Mouse (Mus musculus): ENCODE measurements at regions not wholly inside any gene's neighbourhood (a gene's known extent, or its start where the extent isn't known, plus 50 kb on each side); places are given as distances from the start of the nearest gene placed in this dataset.
A peak's percentile ranks its signal among the peaks of the same experiment; 100 is the strongest.

GRCm38 (mm10) chr17:47140241-47140968, 130.0 kb upstream of the Ubr2 start:
- peak; percentile 70 for DNase-seq

- DNase-seq = peak; percentile 96
These were observed 129.4 kb upstream of the Ubr2 start for GRCm38 (mm10) chr17:47139730-47140231.

GRCm38 (mm10) chr17:47139171-47139617, 128.8 kb upstream of the Ubr2 start:
- DNase-seq = no peak

- DNase-seq = no peak
These were observed 127.8 kb upstream of the Ubr2 start for GRCm38 (mm10) chr17:47138174-47138573.

DNA sequence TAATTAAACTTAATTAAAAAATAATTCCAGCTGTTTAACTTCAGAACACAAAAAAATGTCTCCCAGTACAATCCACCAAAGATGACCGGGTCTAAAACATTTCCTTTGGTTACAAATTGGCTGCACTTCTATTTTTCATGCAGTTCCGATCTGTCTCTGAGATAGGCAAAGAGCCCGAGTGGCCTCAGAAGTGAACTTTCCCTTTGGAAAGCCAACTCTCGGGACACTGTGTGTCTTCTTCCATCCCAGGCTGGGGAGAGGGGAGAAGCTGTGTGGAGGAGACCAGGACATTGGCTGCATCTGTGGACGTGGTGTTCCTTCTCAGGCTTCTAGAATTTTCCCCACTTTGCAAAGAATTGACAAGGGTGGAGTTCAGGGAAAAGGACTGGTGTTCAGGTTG, 125.0 kb upstream of the Ubr2 start:
- no peak for DNase-seq

DNA sequence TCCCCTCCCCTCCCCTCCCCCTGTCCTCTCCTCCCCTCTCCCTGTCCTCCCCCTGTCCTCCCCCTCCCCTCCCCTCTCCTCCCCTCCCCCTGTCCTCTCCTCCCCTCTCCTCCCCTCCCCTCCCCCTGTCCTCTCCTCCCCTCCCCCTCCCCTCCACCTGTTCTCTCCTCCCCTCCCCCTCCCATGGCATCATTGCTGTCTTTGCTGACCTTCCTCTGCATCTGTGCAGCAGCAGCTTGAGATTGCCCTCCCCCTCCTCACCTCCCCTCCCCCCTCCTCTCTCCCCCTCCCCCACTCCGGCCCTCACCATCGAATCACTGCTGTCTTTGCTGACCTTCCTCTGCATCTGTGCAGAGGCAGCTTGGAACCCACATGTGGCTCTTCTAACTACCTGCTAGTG, 123.4 kb upstream of the Ubr2 start:
- no peak for DNase-seq

GRCm38 (mm10) chr17:47127571-47127970, 117.2 kb upstream of the Ubr2 start:
- no peak for DNase-seq

DNA sequence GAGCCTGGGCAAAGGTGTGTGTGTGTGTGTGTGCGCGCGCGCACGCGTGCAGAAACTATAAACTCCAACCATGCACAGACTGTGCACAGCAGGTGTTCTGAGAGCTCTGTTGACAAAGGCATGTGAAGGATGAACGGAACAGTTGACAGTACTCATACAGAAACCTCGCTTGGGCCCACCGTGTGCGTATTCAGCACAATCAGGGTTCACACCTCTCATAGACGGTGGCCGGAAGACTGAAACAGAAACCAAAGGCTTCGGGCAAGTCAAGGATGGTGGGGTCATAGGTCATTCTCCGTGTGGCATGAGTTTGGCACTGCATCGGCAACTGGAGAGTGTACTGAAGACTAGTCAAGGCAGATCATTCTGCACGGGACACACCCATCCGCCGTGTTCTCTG, 113.2 kb upstream of the Ubr2 start:
- DNase-seq = no peak

- no peak for DNase-seq
These were observed 111.9 kb upstream of the Ubr2 start for GRCm38 (mm10) chr17:47122221-47122620.

GRCm38 (mm10) chr17:47118010-47118409, 107.7 kb upstream of the Ubr2 start:
- no peak for DNase-seq

- peak; percentile 13 for DNase-seq
These were observed 105.4 kb upstream of the Ubr2 start for GRCm38 (mm10) chr17:47115754-47116153.

DNA sequence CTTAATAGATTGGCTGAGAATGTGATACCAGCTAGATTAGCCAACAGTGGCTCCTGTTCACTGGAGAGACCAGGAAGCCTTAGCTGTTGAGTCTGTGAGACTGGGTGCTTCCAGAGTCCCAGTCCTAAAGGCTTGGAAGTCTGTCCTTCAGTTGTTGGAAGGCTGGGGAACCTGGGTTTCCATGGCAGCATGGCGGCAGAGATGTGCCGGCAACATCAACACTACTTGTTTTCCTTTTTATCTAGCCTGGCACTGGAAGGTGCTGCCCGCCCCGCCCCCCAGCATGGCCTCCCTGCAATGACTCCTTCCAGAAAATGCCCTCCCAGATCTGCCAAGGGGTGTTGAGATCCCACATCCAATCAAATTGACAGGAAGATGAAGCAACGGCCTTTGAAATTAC, 104.8 kb upstream of the Ubr2 start:
- DNase-seq = no peak

DNA sequence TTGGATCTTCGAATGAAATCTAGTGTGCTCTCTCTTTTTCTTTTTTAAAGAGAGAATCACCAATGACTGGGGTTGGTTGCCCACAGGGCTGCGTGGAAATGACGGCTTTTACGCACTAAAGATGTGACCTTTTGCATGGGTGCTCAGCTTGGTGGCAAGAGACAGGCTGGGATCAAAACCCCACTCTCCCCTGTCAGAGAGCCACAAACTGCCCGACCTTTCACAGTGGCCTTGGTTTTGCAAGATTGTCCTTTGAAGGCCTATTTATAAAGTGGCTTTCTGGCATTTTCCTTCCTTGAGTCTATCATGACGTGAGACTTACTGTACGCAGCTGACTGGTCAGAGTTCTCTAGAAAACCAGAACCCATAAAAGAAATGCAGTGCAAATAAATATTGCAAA, 104.4 kb upstream of the Ubr2 start:
- DNase-seq = no peak

GRCm38 (mm10) chr17:47112556-47113225, 102.3 kb upstream of the Ubr2 start:
- DNase-seq = peak; percentile 28

GRCm38 (mm10) chr17:47110836-47111235, 100.5 kb upstream of the Ubr2 start:
- DNase-seq = no peak

DNA sequence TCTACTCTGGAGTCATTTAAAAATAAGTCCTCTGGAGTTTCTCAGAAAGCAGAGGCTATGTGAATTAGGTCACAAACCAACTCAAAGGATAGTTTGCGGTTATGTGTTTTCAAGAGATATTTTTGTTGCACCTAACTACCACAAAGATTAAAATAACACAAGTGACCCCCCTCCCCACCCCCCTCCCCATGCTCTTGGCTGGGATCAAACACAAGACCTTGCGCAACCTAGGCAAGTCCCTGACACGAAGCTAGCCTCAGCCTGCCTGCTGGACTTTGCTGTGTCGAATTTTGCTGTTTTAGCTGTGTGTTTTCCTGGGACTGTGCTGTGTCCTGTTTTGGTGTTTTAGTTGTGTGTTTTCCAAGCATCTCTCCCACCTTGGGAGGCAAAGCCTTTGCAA, 94.0 kb upstream of the Ubr2 start:
- no peak for DNase-seq

GRCm38 (mm10) chr17:47095191-47095590, 84.8 kb upstream of the Ubr2 start:
- DNase-seq = no peak

GRCm38 (mm10) chr17:47092076-47092475, 81.7 kb upstream of the Ubr2 start:
- no peak for DNase-seq

DNA sequence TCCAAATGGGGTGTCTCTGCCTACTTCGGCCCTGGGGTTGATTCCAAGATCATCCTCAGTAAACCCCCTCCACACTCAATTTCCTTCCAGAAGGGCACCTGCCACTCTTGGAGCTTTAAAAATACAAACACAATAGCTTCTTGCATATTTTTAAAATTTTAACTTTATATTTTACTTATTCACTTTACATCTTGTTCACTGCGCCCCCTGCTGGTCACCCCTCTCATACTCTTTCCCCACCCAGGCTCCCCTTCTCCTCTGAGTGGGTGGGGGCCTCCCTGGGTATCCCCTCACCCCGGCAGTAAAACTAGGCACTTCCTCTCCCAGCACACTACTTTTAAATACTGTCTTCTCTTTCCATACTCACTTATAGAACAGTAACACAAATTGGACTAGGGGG, 79.4 kb upstream of the Ubr2 start:
- no peak for DNase-seq

DNA sequence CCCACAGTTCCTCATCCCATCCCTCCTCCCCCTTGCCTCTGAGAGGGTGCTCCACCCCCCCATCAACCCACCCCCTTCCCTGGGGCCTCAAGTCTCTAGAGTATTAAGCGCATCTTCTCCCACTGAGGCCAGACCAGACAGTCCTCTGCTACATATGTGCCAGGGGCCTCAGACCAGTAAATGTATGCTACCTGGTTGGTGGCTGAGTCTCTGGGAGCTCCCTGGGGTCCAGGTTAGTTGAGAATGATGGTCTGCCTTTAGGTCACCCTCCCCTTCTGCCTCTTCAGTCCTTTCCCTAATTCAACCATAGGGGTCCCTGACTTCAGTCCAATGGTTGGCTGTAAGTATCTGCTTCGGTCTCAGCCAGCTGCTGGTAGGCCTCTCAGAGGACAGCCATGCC, 58.9 kb upstream of the Ubr2 start:
- no peak for DNase-seq

DNA sequence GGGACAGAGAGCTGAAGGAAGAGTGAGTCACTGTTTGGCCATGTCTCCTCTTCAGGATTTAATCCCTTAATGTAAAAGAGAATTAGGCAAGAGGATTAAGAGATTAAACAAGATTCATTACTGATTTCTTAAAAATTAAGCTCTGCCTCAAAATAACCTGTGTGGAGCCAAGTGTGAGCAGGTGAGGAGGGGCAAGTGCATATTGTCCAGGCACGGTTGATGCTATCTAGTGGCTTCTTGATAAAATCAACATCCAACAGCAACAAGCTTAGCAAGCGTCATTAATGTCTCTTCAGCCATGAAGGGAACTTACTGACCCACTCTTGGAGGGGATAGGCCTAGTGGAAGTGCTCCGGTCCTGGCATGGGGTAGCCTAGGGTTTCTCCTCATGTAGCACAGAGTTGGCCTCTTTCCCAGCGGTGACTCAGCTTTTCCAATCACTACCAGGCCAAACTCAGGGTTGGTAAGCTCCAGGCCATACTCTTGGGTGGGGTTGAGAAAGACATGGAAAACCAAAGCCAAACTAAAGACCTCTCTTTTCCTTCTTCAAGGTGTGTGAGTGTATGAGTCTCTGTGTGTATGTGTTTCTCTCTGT, 55.0 kb upstream of the Ubr2 start:
- peak; percentile 17 for DNase-seq

DNA sequence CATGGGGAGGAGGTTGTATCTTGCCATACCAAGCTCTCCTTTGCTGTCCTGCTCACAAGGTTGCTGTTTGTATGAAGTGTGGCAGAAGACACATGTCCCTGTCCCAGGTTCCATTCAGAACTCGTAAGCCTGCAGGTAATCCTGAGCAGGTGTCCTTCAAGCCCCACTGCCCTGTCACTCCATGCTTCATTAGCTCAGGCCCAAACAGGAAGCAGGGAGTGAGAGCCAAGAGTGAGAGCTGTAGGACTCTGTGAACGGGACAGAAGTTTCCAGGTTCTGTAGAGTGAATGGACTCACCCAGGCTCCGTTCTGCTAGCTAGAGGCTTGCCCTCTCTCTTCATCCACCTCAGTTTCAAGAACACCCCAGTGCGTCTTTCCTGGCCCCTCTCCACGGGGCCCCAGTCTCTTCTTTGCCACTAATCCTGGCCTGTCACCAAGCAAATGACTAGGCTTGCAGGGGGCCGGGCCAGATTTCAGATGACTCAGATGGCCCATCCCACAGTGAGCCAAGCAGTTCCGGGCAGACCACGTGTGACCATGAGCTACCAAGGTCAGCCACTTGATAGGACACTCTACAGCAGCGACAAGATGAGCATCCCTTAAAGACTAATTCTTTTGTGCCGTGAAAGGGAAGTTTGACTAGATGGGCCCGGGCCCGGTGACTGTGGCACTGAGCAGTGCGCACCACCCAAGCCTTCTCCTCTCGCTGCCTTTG, 54.4 kb upstream of the Ubr2 start:
- peak; percentile 39 for DNase-seq

DNA sequence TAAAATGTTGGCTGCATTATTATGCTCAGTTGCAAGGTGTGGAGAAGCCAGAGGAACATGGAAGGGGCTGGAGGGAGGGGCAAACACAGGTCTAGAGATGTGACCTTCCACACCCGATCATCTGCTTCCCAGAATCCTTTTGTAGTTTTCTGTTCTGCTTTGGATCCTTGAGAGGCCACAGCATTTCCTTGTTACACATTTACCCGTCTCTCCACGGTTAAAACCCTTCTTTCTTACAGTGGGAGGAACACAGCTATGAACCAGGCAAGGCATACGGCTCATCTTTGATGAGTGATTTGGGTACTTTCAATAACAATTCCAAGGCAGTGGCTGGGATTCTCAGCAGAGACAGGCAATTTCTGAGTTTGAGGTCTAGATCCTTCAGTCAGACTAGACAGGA, 53.6 kb upstream of the Ubr2 start:
- DNase-seq = no peak

All from gastrocnemius, postnatal 25 days (tissue).